Mouse (Mus musculus): ENCODE results near the gene Cebpa.

- TF ChIP-seq CHD2 (IDR thresholded peaks at IDR 0.05; ENCODE audit: low read length) (no peak), CTCF (IDR thresholded peaks at IDR 0.05 in 2 of 3, conservative IDR thresholded peaks at IDR 0.05 in 1 of 3; ENCODE audit: control insufficient read depth in 1 of 3, insufficient read depth in 1 of 3, low read depth in 2 of 3, low read length in 3 of 3, poor library complexity in 1 of 3, severe bottlenecking in 1 of 3) (no peak), EP300 (IDR thresholded peaks at IDR 0.05; ENCODE audit: low read depth in 1 of 2, low read length in 2 of 2) (no peak), POLR2A (IDR thresholded peaks at IDR 0.05; ENCODE audit: control insufficient read depth in 1 of 2, insufficient read depth in 1 of 2, low read depth in 1 of 2, low read length in 2 of 2, poor library complexity in 1 of 2) (no peak), RAD21 (IDR thresholded peaks at IDR 0.05; ENCODE audit: low read depth, low read length) (no peak), MAX (IDR thresholded peaks at IDR 0.05; ENCODE audit: low read length) (no peak), KAT2A (conservative IDR thresholded peaks at IDR 0.05; ENCODE audit: low read depth, low read length) (no peak), MAFK (IDR thresholded peaks at IDR 0.05; ENCODE audit: borderline replicate concordance, low read depth, low read length) (no peak), USF1 (IDR thresholded peaks at IDR 0.05; ENCODE audit: low read depth, low read length) (no peak), MEF2A (IDR thresholded peaks at IDR 0.05; ENCODE audit: extremely low read depth, insufficient replicate concordance, low read depth, low read length, poor library complexity, severe bottlenecking) (no peak)
Measured at GRCm38 (mm10) chr7:35117052-35117451, 2.0 kb upstream of the Cebpa start.
